Mouse (Mus musculus): Measurements from ENCODE around the gene Nab1. TPM values are rescaled to one million over a fixed set of nuclear protein-coding genes. Genes with fewer than 3 reads are reported as not detected.
A peak's percentile ranks its signal among the peaks of the same experiment; 100 is the strongest.

Nab1 gene
- polyA plus RNA-seq, 1 experiment from 2014 or later = 10.3 TPM

- 46% methylated on average over 7 of the region's 7 CpGs for WGBS (ENCODE audit: insufficient replicate concordance)
- no peak overlapping the region for H3K9ac ChIP-seq
These were observed 29.5 kb downstream of the Nab1 start for GRCm38 (mm10) chr1:52470811-52471489.

DNA sequence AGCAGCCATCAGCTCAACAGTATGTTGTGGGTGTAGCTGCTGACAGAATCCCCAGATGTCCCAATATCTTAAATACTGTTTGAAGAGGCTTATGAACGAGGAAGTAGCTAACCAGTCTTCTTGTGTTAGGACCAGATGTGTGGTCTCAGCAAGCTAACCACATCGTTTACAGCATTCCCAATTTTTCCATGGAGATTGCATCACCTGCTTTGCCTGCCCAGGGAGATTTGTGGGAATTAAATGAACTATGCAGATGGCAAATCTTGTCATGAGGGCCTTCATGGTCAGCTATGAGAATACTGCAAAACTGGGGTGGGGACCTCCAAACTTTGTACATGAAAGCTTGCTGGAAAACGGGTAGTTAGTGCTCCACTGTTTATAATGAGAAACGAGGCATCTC, 30.2 kb downstream of the Nab1 start:
- 56% methylated on average over 4 of the region's 4 CpGs for WGBS (ENCODE audit: insufficient replicate concordance)
- H3K9ac ChIP-seq = no peak overlapping the region
- no peak for ATAC-seq (ENCODE audit: low read depth)

More at GRCm38 (mm10) chr1:52470811-52471489, 29.5 kb downstream of the Nab1 start:
- Histone ChIP-seq H3K4me3 (replicated peaks) (no peak overlapping the region), H3K36me3 (peaks cover 21% of the 10 kb centered on the region), H3K27me3 (no peaks in the 10 kb centered on the region), H3K4me2 (no peak overlapping the region), H3K27ac (no peak overlapping the region), H3K9me3 (replicated peaks) (no peaks in the 10 kb centered on the region), H3K4me1 (replicated peaks) (peaks cover 13% of the 10 kb centered on the region)
- ATAC-seq (ENCODE audit: low read depth) = no peak
- no peak for DNase-seq

GRCm38 (mm10) chr1:52466518-52467120, 33.9 kb downstream of the Nab1 start:
- H3K9ac ChIP-seq = no peak overlapping the region
- H3K9me3 ChIP-seq (replicated peaks) = no peaks in the 10 kb centered on the region
- ATAC-seq (ENCODE audit: low read depth) (no peak), DNase-seq (no peak)
- no peak overlapping the region for H3K4me2 ChIP-seq
- H3K36me3 ChIP-seq = peaks cover 15% of the 10 kb centered on the region
- H3K27ac ChIP-seq = peak overlapping the region; percentile 43
- H3K27me3 ChIP-seq = no peaks in the 10 kb centered on the region
- 83% methylated on average over 8 of the region's 8 CpGs for WGBS (ENCODE audit: insufficient replicate concordance)
- peaks cover 21% of the 10 kb centered on the region for H3K4me1 ChIP-seq (replicated peaks)
- H3K4me3 ChIP-seq (replicated peaks) = no peak overlapping the region

More for the DNA sequence above, 30.2 kb downstream of the Nab1 start:
- peaks cover 18% of the 10 kb centered on the region for H3K36me3 ChIP-seq
- H3K27me3 ChIP-seq = no peaks in the 10 kb centered on the region
- H3K27ac ChIP-seq = no peak overlapping the region
- no peaks in the 10 kb centered on the region for H3K9me3 ChIP-seq (replicated peaks)
- no peak overlapping the region for H3K4me2 ChIP-seq
- no peak for DNase-seq
- H3K4me3 ChIP-seq (replicated peaks) = no peak overlapping the region
- peaks cover 13% of the 10 kb centered on the region for H3K4me1 ChIP-seq (replicated peaks)

DNA sequence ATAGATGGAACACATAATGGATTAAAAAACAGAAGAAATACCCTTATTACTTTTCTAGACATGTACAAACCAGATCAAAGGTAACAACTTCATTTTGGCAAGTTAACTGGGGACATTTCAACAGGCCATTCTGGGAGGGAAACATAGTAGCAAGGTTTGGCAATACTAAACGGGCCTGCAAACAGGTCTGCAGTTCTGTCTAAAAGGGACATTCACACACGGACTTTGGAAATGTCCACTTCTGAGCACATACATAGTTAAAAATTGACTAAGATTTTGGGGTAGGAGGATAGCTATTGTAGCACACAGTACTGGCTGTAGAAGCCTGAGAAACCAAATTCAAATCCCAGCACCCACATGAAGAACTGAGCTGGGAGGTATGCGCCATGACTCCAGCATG, 34.6 kb downstream of the Nab1 start:
- 64% methylated on average over 3 of the region's 3 CpGs for WGBS (ENCODE audit: insufficient replicate concordance)
- peak overlapping the region; percentile 43; the same call in 1 of the 2 replicates for H3K27ac ChIP-seq
- ATAC-seq (ENCODE audit: low read depth) = peak; percentile 66

GRCm38 (mm10) chr1:52465264-52465663, 35.2 kb downstream of the Nab1 start:
- Histone ChIP-seq H3K9me3 (replicated peaks) (no peaks in the 10 kb centered on the region), H3K9ac (no peak overlapping the region), H3K27me3 (no peaks in the 10 kb centered on the region), H3K4me3 (replicated peaks) (no peak overlapping the region), H3K27ac (0 out of 2 replicates have a peak overlapping the region, but pooled peaks have one; percentile 29), H3K36me3 (peaks cover 15% of the 10 kb centered on the region), H3K4me1 (replicated peaks) (peaks cover 21% of the 10 kb centered on the region), H3K4me2 (no peak overlapping the region)
- DNase-seq = no peak
- ATAC-seq (ENCODE audit: low read depth) = no peak
- 77% methylated on average over 3 of the region's 3 CpGs for WGBS (ENCODE audit: insufficient replicate concordance)

More for the DNA sequence above, 34.6 kb downstream of the Nab1 start:
- no peak overlapping the region for H3K4me2 ChIP-seq
- peaks cover 15% of the 10 kb centered on the region for H3K36me3 ChIP-seq
- no peak overlapping the region for H3K4me3 ChIP-seq (replicated peaks)
- H3K4me1 ChIP-seq (replicated peaks) = peaks cover 21% of the 10 kb centered on the region
- H3K9ac ChIP-seq = no peak overlapping the region
- H3K27me3 ChIP-seq = no peaks in the 10 kb centered on the region
- no peak for DNase-seq
- H3K9me3 ChIP-seq (replicated peaks) = no peaks in the 10 kb centered on the region

DNA sequence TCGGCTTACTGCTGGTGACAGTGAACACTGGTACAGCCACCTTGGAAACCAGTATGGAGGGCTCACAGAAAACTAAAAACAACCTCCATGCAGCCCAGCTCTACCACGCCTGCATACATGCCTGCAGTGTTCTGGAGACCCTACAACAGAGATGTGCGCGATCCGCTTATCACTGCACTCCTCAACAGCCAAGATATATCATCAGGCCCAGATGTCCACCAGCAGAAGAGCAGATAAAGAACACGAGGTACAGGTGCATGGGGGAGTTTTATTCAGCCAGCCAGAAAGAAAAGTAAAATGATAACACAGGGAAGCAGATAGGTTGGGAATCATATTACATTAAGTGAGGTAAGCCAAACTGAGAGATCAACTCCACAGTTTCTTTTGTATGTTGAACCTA, 37.2 kb downstream of the Nab1 start:
- H3K9ac ChIP-seq = no peak overlapping the region
- no peak overlapping the region for H3K4me3 ChIP-seq (replicated peaks)
- H3K36me3 ChIP-seq = peaks cover 12% of the 10 kb centered on the region
- no peak for DNase-seq
- H3K27ac ChIP-seq = no peak overlapping the region
- peaks cover 21% of the 10 kb centered on the region for H3K4me1 ChIP-seq (replicated peaks)
- no peaks in the 10 kb centered on the region for H3K27me3 ChIP-seq
- H3K9me3 ChIP-seq (replicated peaks) = no peaks in the 10 kb centered on the region
- H3K4me2 ChIP-seq = no peak overlapping the region
- 43% methylated on average over 6 of the region's 6 CpGs for WGBS (ENCODE audit: insufficient replicate concordance)
- peak; percentile 67; the same call in 1 of the 2 replicates for ATAC-seq (ENCODE audit: low read depth)

DNA sequence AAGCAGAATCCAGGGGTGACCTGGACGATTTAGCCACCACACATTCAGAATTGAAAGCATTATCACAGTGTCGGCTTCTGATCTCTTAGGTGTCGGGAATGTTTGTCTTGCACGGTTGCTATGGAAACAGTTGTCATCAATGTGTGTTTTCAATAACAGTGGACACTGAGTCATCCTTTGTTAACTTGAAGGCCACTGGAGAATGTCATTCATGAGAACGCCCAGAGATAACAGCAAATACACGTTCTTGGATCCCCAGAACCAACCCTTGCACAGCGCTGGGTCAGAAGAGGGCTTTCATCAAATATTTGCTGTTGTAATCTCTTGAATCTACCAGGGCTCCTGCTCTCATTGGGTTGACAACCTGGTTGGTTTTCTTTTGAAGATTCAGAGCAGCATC, 43.9 kb downstream of the Nab1 start:
- H3K27me3 ChIP-seq = no peaks in the 10 kb centered on the region
- no peak overlapping the region for H3K9ac ChIP-seq
- H3K9me3 ChIP-seq (replicated peaks) = no peaks in the 10 kb centered on the region
- no peak for ATAC-seq (ENCODE audit: low read depth)
- no peak overlapping the region for H3K27ac ChIP-seq
- DNase-seq = no peak
- no peak overlapping the region for H3K4me3 ChIP-seq (replicated peaks)
- no peaks in the 10 kb centered on the region; the same call in 1 of the 2 replicates for H3K36me3 ChIP-seq
- H3K4me2 ChIP-seq = no peak overlapping the region
- peaks cover 20% of the 10 kb centered on the region for H3K4me1 ChIP-seq (replicated peaks)
- WGBS (ENCODE audit: insufficient replicate concordance) = 70% methylated on average over 7 of the region's 7 CpGs

DNA sequence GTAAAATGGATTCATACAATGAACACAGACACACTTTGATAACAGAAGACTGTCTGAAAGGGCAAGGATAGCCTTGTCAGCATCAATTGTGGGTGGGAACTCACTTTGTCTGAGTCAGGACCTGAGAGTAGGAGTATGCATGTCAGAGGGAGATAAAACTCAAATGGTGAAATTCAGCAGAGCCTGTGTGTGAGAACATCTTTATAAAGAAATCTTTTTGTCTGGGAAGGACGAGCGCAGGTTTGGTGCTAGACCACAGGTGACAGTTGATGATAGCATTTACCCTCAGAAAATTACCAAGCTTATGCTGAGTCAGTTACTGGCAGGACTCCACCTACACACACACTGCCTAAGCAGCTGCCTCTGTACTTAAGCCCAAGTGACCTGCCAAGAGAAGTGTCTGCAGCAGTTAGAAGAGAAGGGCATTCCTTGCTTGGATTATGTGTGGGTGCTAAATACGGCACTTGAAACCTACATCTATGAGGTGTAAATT, 45.9 kb downstream of the Nab1 start:
- Histone ChIP-seq H3K4me3 (replicated peaks) (no peak overlapping the region), H3K4me2 (no peak overlapping the region), H3K9ac (no peak overlapping the region), H3K9me3 (replicated peaks) (no peaks in the 10 kb centered on the region), H3K27ac (no peak overlapping the region), H3K4me1 (replicated peaks) (peaks cover 20% of the 10 kb centered on the region), H3K27me3 (no peaks in the 10 kb centered on the region), H3K36me3 (no peaks in the 10 kb centered on the region)
- peak; percentile 92 for ATAC-seq (ENCODE audit: low read depth)
- peak; percentile 32 for DNase-seq
- 26% methylated on average over 3 of the region's 3 CpGs for WGBS (ENCODE audit: insufficient replicate concordance)

GRCm38 (mm10) chr1:52451360-52451759, 49.1 kb downstream of the Nab1 start:
- Histone ChIP-seq H3K4me2 (no peak overlapping the region), H3K9me3 (replicated peaks) (no peaks in the 10 kb centered on the region), H3K4me1 (replicated peaks) (peaks cover 17% of the 10 kb centered on the region), H3K27ac (no peak overlapping the region), H3K36me3 (no peaks in the 10 kb centered on the region), H3K27me3 (no peaks in the 10 kb centered on the region), H3K9ac (no peak overlapping the region), H3K4me3 (replicated peaks) (no peak overlapping the region)
- 43% methylated on average over 1 of the region's 1 CpGs for WGBS (ENCODE audit: insufficient replicate concordance)
- DNase-seq (no peak), ATAC-seq (ENCODE audit: low read depth) (no peak)

GRCm38 (mm10) chr1:52435856-52436255, 64.6 kb downstream of the Nab1 start:
- Histone ChIP-seq H3K36me3 (no peaks in the 10 kb centered on the region), H3K27me3 (no peaks in the 10 kb centered on the region)
- WGBS (ENCODE audit: insufficient replicate concordance) = 37% methylated on average over 6 of the region's 6 CpGs

GRCm38 (mm10) chr1:52434085-52434484, 66.4 kb downstream of the Nab1 start:
- H3K4me2 ChIP-seq = peak overlapping the region; percentile 24; the same call in 1 of the 2 replicates
- DNase-seq = no peak
- H3K4me3 ChIP-seq (replicated peaks) = no peak overlapping the region
- H3K27ac ChIP-seq = no peak overlapping the region
- H3K9ac ChIP-seq = no peak overlapping the region
- no peaks in the 10 kb centered on the region for H3K36me3 ChIP-seq
- H3K4me1 ChIP-seq (replicated peaks) = 0 out of 2 replicates have a peak, but pooled peaks cover 5% of the 10 kb centered on the region
- WGBS (ENCODE audit: insufficient replicate concordance) = 47% methylated on average over 4 of the region's 4 CpGs
- no peaks in the 10 kb centered on the region for H3K27me3 ChIP-seq
- no peaks in the 10 kb centered on the region for H3K9me3 ChIP-seq (replicated peaks)
- no peak for ATAC-seq (ENCODE audit: low read depth)

More at GRCm38 (mm10) chr1:52435856-52436255, 64.6 kb downstream of the Nab1 start:
- Histone ChIP-seq H3K9me3 (replicated peaks) (no peaks in the 10 kb centered on the region), H3K4me2 (no peak overlapping the region), H3K9ac (no peak overlapping the region), H3K27ac (no peak overlapping the region), H3K4me3 (replicated peaks) (no peak overlapping the region), H3K4me1 (replicated peaks) (0 out of 2 replicates have a peak, but pooled peaks cover 5% of the 10 kb centered on the region)
- no peak for ATAC-seq (ENCODE audit: low read depth)
- no peak for DNase-seq

Data from liver, embryonic 13.5 days (tissue).